Mouse (Mus musculus) stomach, postnatal 0 days (tissue): ENCODE data around the gene Bbc3.

Experiments
- CTCF ChIP-seq: IDR thresholded peaks from 2 replicates; pipeline ENCODE4 v1.5.1; 2016; ENCODE audit warnings: antibody characterized with exemption, low read depth, mild to moderate bottlenecking, moderate library complexity
- EP300 ChIP-seq: optimal IDR thresholded peaks from 2 replicates; pipeline ENCODE3; 2016; ENCODE audit warnings: antibody characterized with exemption

DNA sequence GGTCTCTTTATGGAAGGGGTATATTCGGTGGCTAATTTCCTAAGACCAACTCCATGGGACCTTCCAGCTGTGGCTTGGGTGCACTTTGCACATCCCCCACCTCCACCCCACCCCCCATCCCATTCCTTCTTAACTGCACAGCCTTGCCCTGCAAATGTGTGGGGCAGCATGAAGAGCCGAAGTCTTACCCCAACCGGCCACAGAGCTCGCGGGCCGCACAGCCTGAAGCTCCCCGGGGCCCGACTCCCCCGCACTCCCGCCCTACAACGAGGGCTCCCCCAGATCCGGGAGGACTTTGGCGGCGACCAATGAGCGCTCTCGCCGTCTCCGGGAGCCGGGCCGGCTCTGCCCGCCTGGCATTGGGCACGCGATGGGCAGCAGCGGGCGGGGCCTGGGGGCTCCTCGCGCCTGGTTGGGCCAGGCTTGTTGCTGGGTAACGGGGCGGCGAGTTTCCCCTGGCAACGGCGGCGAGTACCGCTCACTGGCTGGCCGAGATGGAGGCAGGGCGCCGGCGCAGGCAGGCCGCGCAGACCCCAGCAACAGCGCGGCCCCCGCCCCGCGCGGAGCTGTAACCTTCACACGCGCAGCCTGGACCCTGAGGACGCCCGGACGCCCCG is 8.7 kb upstream of the Bbc3 start:
- TF ChIP-seq CTCF (no peak), EP300 (no peak)
